Mouse (Mus musculus) testis, adult 2 months (tissue): ENCODE data around the gene Ppp1r3d.

Experiments
- CTCF ChIP-seq: fragments of 200-500 bp; IDR thresholded peaks from 2 replicates; pipeline ENCODE4 v1.5.1; 2012; ENCODE audit warnings: low read depth, mild to moderate bottlenecking, inconsistent platforms, low read length, moderate library complexity; ENCODE audit not compliant: control insufficient read depth, insufficient read depth, insufficient replicate concordance
- POLR2A ChIP-seq: fragments of 200-500 bp; IDR thresholded peaks from 2 replicates; pipeline ENCODE4 v1.6.1; 2012; ENCODE audit warnings: low read depth, mild to moderate bottlenecking, inconsistent platforms, low read length, moderate library complexity; ENCODE audit not compliant: control insufficient read depth

GRCm38 (mm10) chr2:178413481-178414260, 601 bp downstream of the Ppp1r3d start:
- no peak for TF ChIP-seq CTCF
- TF ChIP-seq POLR2A: no peak
